Mouse (Mus musculus) lung, embryonic 16.5 days (tissue): ENCODE measurements at regions not wholly inside any gene's neighbourhood (a gene's known extent, or its start where the extent isn't known, plus 50 kb on each side); places are given as distances from the start of the nearest gene placed in this dataset.

Experiments used
- ATAC-seq: fragments of 200-750 bp; cut with Nextera tagmentation; 2 replicates; pipeline ENCODE4 v1.8.0; 2017; ENCODE audit warnings: low read depth, mild to moderate bottlenecking, moderate library complexity
- H3K27ac ChIP-seq: fragments of 300-500 bp; sonication (generic); 2 replicates; pipeline ENCODE4 v1.5.1; 2014; ENCODE audit warnings: mild to moderate bottlenecking, control low read depth, low read length
- H3K27me3 ChIP-seq: fragments of 300-500 bp; sonication (generic); 2 replicates; pipeline ENCODE4 v1.6.1; 2014; ENCODE audit warnings: low read depth, low read length, mixed read lengths; ENCODE audit not compliant: control insufficient read depth, insufficient read depth
- H3K36me3 ChIP-seq: fragments of 300-500 bp; sonication (generic); 2 replicates; pipeline ENCODE4 v1.6.1; 2014; ENCODE audit warnings: low read length; ENCODE audit not compliant: control insufficient read depth, insufficient read depth
- H3K4me1 ChIP-seq: fragments of 300-500 bp; sonication (generic); replicated peaks from 2 replicates; pipeline ENCODE4 v1.6.1; 2014; ENCODE audit warnings: low read length, mixed read lengths; ENCODE audit not compliant: control insufficient read depth, insufficient read depth
- H3K4me2 ChIP-seq: fragments of 300-500 bp; sonication (generic); 2 replicates; pipeline ENCODE4 v1.6.1; 2014; ENCODE audit warnings: low read depth, low read length, control low read depth
- H3K4me3 ChIP-seq: fragments of 300-500 bp; sonication (generic); 2 replicates; pipeline ENCODE4 v1.5.1; 2014; ENCODE audit warnings: mild to moderate bottlenecking, low read length, control low read depth
- H3K9ac ChIP-seq: fragments of 300-500 bp; sonication (generic); 2 replicates; pipeline ENCODE4 v1.6.1; 2014; ENCODE audit warnings: low read length, control low read depth
- H3K9me3 ChIP-seq: fragments of 300-500 bp; sonication (generic); 2 replicates; pipeline ENCODE4 v1.6.1; 2016; ENCODE audit warnings: low read length; ENCODE audit not compliant: control insufficient read depth
- WGBS: fragments of 180-500 bp; shearing (Covaris S2); extraction: QIAGEN DNeasy Blood & Tissue Kit; methylation state at CpG from one replicate; pipeline ENCODE4 v1.1.7; 2014; 5-methylcytosine and 5-hydroxymethylcytosine counted together

- H3K4me3 ChIP-seq: no peak overlapping the region
- 70% methylated on average over 1 of the region's 1 CpGs for WGBS
- no peak overlapping the region for H3K27ac ChIP-seq
- no peaks in the 10 kb centered on the region for H3K4me1 ChIP-seq
- no peak overlapping the region for H3K4me2 ChIP-seq
- no peak for ATAC-seq
- no peaks in the 10 kb centered on the region for H3K9me3 ChIP-seq
- no peaks in the 10 kb centered on the region for H3K27me3 ChIP-seq
- H3K36me3 ChIP-seq: no peaks in the 10 kb centered on the region
- H3K9ac ChIP-seq: no peak overlapping the region
These were observed 418.8 kb downstream of the Matn1 start for GRCm38 (mm10) chr4:131363030-131363429.

GRCm38 (mm10) chr4:131364671-131365252 is 420.6 kb downstream of the Matn1 start:
- Histone ChIP-seq H3K4me3 (no peak overlapping the region), H3K27me3 (no peaks in the 10 kb centered on the region), H3K9me3 (no peaks in the 10 kb centered on the region), H3K4me2 (no peak overlapping the region), H3K4me1 (no peaks in the 10 kb centered on the region), H3K27ac (no peak overlapping the region), H3K36me3 (no peaks in the 10 kb centered on the region), H3K9ac (no peak overlapping the region)
- ATAC-seq: no peak
- 23% methylated on average over 6 of the region's 6 CpGs for WGBS

GRCm38 (mm10) chr4:131366006-131366405 is 421.8 kb downstream of the Matn1 start:
- H3K9me3 ChIP-seq: no peaks in the 10 kb centered on the region
- no peaks in the 10 kb centered on the region for H3K27me3 ChIP-seq
- 59% methylated on average over 2 of the region's 2 CpGs for WGBS
- no peaks in the 10 kb centered on the region for H3K36me3 ChIP-seq
- H3K27ac ChIP-seq: no peak overlapping the region
- no peak overlapping the region for H3K4me3 ChIP-seq
- no peaks in the 10 kb centered on the region for H3K4me1 ChIP-seq
- H3K4me2 ChIP-seq: no peak overlapping the region
- no peak for ATAC-seq
- H3K9ac ChIP-seq: no peak overlapping the region

GRCm38 (mm10) chr4:131366656-131367055 is 422.5 kb downstream of the Matn1 start:
- no peak overlapping the region for H3K27ac ChIP-seq
- H3K36me3 ChIP-seq: no peaks in the 10 kb centered on the region
- H3K9me3 ChIP-seq: no peaks in the 10 kb centered on the region
- no peak for ATAC-seq
- no peaks in the 10 kb centered on the region for H3K4me1 ChIP-seq
- WGBS: 57% methylated on average over 1 of the region's 1 CpGs
- no peak overlapping the region for H3K4me2 ChIP-seq
- no peak overlapping the region for H3K4me3 ChIP-seq
- H3K27me3 ChIP-seq: no peaks in the 10 kb centered on the region
- no peak overlapping the region for H3K9ac ChIP-seq

GRCm38 (mm10) chr4:131372517-131372916 is 428.3 kb downstream of the Matn1 start:
- no peak overlapping the region for H3K4me3 ChIP-seq
- no peak for ATAC-seq
- no peaks in the 10 kb centered on the region for H3K27me3 ChIP-seq
- H3K4me1 ChIP-seq: no peaks in the 10 kb centered on the region
- H3K4me2 ChIP-seq: peak overlapping the region; percentile 4; the same call in 1 of the 2 replicates
- H3K9me3 ChIP-seq: no peaks in the 10 kb centered on the region
- no peak overlapping the region for H3K9ac ChIP-seq
- no peak overlapping the region for H3K27ac ChIP-seq
- 45% methylated on average over 16 of the region's 16 CpGs for WGBS
- no peaks in the 10 kb centered on the region for H3K36me3 ChIP-seq

- Histone ChIP-seq H3K27me3 (no peaks in the 10 kb centered on the region), H3K4me2 (no peak overlapping the region), H3K36me3 (no peaks in the 10 kb centered on the region), H3K9me3 (no peaks in the 10 kb centered on the region), H3K4me3 (no peak overlapping the region), H3K4me1 (no peaks in the 10 kb centered on the region), H3K27ac (no peak overlapping the region), H3K9ac (no peak overlapping the region)
- ATAC-seq: no peak
- 78% methylated on average over 3 of the region's 3 CpGs for WGBS
These were observed 429.0 kb downstream of the Matn1 start for GRCm38 (mm10) chr4:131373172-131373571.

- H3K36me3 ChIP-seq: no peaks in the 10 kb centered on the region
- 87% methylated on average over 6 of the region's 6 CpGs for WGBS
- no peak overlapping the region for H3K9ac ChIP-seq
- no peak overlapping the region for H3K4me3 ChIP-seq
- no peaks in the 10 kb centered on the region for H3K4me1 ChIP-seq
- no peak for ATAC-seq
- H3K27me3 ChIP-seq: no peaks in the 10 kb centered on the region
- H3K9me3 ChIP-seq: no peaks in the 10 kb centered on the region
- no peak overlapping the region for H3K4me2 ChIP-seq
- no peak overlapping the region for H3K27ac ChIP-seq
These were observed 430.5 kb downstream of the Matn1 start for GRCm38 (mm10) chr4:131374527-131375290.

- H3K4me3 ChIP-seq: no peak overlapping the region
- H3K9ac ChIP-seq: no peak overlapping the region
- no peak overlapping the region for H3K27ac ChIP-seq
- WGBS: 27% methylated on average over 9 of the region's 9 CpGs
- no peak overlapping the region for H3K4me2 ChIP-seq
- H3K27me3 ChIP-seq: no peaks in the 10 kb centered on the region
- no peaks in the 10 kb centered on the region for H3K4me1 ChIP-seq
- ATAC-seq: no peak
- H3K9me3 ChIP-seq: no peaks in the 10 kb centered on the region
- no peaks in the 10 kb centered on the region for H3K36me3 ChIP-seq
These were observed 436.9 kb downstream of the Matn1 start for GRCm38 (mm10) chr4:131381063-131381462.

GRCm38 (mm10) chr4:131381529-131381928 is 437.3 kb downstream of the Matn1 start:
- 63% methylated on average over 7 of the region's 7 CpGs for WGBS
- no peaks in the 10 kb centered on the region for H3K9me3 ChIP-seq
- no peak for ATAC-seq
- no peak overlapping the region for H3K4me2 ChIP-seq
- H3K27me3 ChIP-seq: no peaks in the 10 kb centered on the region
- H3K4me3 ChIP-seq: no peak overlapping the region
- no peaks in the 10 kb centered on the region for H3K4me1 ChIP-seq
- H3K27ac ChIP-seq: no peak overlapping the region
- no peaks in the 10 kb centered on the region for H3K36me3 ChIP-seq
- no peak overlapping the region for H3K9ac ChIP-seq
